Mouse (Mus musculus): ENCODE data around the gene Hivep2. TPM values are rescaled to one million over a fixed set of nuclear protein-coding genes. Genes with fewer than 3 reads are reported as not detected.

The Hivep2 gene
- polyA plus RNA-seq, 2 experiments, result 12.1 to 12.9 TPM

DNA sequence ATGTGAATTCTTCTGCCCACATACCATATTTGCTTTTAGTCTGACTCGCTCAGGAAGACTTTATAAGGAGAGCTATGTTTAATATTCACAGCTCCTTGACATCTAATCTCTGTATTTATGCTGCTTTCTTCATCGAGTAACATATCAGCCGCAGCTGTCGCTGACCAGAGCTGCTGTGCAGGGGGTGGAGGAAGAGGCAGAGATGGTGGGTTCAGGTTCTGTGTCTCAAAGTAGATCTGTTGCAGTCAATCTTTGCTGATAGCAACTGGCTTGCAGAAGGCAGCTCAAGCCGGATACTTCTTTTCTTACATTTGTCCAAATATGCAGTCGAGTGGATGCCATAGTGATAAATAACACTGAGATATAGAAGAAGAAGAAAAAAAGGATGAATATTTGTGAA, 70.6 kb downstream of the Hivep2 start:
- DNase-seq (ENCODE audit: low spot score) (no peak), ATAC-seq (ENCODE audit: low FRiP score, low read depth) (0 out of 2 replicates have a peak, but pooled peaks have one; percentile 18)
- WGBS, result 85% methylated on average over 6 of the region's 6 CpGs
- Histone ChIP-seq H3K9me3 (ENCODE audit: control insufficient read depth, low read length) (no peaks in the 10 kb centered on the region), H3K4me3 (replicated peaks; ENCODE audit: low read length) (no peak overlapping the region), H3K27me3 (ENCODE audit: control insufficient read depth, insufficient read depth, low read length) (no peaks in the 10 kb centered on the region), H3K4me1 (ENCODE audit: control insufficient read depth, insufficient read depth, low read length) (peaks cover 6% of the 10 kb centered on the region; the same call in 1 of the 2 replicates), H3K27ac (replicated peaks; ENCODE audit: low read depth, low read length) (no peak overlapping the region), H3K36me3 (ENCODE audit: control insufficient read depth, insufficient read depth, low read length) (no peaks in the 10 kb centered on the region), H3K9ac (ENCODE audit: low read depth, low read length, severe bottlenecking) (no peak overlapping the region), H3K4me2 (replicated peaks; ENCODE audit: low read depth, low read length, severe bottlenecking) (no peak overlapping the region)
- no peak for TF ChIP-seq POLR2A (IDR thresholded peaks at IDR 0.05; ENCODE audit: borderline replicate concordance, extremely low read depth, insufficient read depth, insufficient read length)

DNA sequence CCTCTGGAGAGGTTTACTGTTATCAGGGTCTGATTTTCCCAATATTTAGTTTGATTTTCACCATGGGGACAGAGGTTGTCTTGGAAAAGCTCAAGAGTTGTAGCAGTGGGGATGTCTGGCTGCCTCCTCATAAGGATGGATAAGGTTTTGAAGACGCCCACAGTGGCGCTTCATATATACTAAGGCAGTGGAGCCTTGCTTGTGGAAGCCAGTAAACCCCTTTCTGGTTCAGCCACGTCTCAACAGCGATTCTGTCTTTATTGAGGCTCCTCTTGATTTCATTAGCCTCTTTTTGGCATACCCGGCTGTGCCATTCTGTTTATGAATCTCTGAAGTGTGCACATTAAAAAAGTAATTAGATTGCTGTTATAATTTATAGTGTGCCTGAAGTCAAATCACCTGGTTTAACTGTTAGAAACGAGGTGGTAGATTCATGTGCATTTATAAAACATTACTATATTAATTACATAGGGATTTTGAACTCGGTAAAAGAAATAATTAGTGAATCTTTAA, 72.2 kb downstream of the Hivep2 start:
- H3K36me3 ChIP-seq (ENCODE audit: control insufficient read depth, insufficient read depth, low read length), result no peaks in the 10 kb centered on the region
- H3K4me1 ChIP-seq (ENCODE audit: control insufficient read depth, insufficient read depth, low read length), result peaks cover 6% of the 10 kb centered on the region; the same call in 1 of the 2 replicates
- no peak overlapping the region for H3K4me2 ChIP-seq (replicated peaks; ENCODE audit: low read depth, low read length, severe bottlenecking)
- H3K4me3 ChIP-seq (replicated peaks; ENCODE audit: low read length), result no peak overlapping the region
- DNase-seq (ENCODE audit: low spot score) (no peak), ATAC-seq (ENCODE audit: low FRiP score, low read depth) (no peak)
- no peaks in the 10 kb centered on the region for H3K9me3 ChIP-seq (ENCODE audit: control insufficient read depth, low read length)
- H3K27ac ChIP-seq (replicated peaks; ENCODE audit: low read depth, low read length), result no peak overlapping the region
- no peak overlapping the region for H3K9ac ChIP-seq (ENCODE audit: low read depth, low read length, severe bottlenecking)
- H3K27me3 ChIP-seq (ENCODE audit: control insufficient read depth, insufficient read depth, low read length), result no peaks in the 10 kb centered on the region
- TF ChIP-seq POLR2A (IDR thresholded peaks at IDR 0.05; ENCODE audit: borderline replicate concordance, extremely low read depth, insufficient read depth, insufficient read length), result no peak
- 42% methylated on average over 7 of the region's 7 CpGs for WGBS

DNA sequence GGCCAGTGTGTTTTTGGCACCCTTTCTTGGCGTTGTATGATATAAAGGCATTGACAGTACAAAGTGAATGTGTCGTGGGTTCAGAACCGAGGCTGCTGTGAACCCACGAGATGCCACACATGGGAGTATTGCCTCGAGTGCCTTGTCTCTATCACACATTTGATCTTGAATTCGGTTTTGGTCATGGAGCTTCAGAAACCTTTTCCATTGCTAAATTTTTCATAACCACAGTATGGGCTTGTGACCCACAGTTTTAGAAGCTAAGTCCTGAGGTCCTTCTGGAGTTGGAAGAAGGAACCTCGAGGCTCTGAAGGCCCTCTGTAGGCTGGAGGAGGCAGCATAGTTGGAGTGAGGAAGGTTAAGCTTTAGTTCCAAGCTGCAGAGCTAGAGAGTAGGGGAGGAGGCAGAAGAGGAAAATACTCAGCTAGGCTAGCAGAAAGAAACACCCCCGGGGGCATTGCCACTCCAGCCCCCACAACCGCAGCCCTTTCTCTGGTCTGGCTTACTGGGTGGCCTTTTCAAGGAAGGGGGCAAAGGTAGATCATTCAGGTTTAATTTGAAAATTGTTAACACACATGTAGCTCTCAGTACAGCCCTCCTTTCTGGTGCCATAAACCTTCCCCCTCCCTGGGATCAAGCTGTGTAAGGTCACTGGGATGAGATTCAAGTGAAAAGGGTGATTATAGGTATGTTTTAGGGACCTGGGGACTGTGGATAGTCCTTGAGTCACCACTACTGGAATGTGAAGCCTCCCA, 75.0 kb downstream of the Hivep2 start:
- Histone ChIP-seq H3K27me3 (ENCODE audit: control insufficient read depth, insufficient read depth, low read length) (no peaks in the 10 kb centered on the region), H3K4me3 (replicated peaks; ENCODE audit: low read length) (no peak overlapping the region), H3K9me3 (ENCODE audit: control insufficient read depth, low read length) (no peaks in the 10 kb centered on the region), H3K27ac (replicated peaks; ENCODE audit: low read depth, low read length) (no peak overlapping the region), H3K4me2 (replicated peaks; ENCODE audit: low read depth, low read length, severe bottlenecking) (no peak overlapping the region), H3K36me3 (ENCODE audit: control insufficient read depth, insufficient read depth, low read length) (no peaks in the 10 kb centered on the region), H3K4me1 (ENCODE audit: control insufficient read depth, insufficient read depth, low read length) (peaks cover 6% of the 10 kb centered on the region; the same call in 1 of the 2 replicates), H3K9ac (ENCODE audit: low read depth, low read length, severe bottlenecking) (no peak overlapping the region)
- 69% methylated on average over 9 of the region's 9 CpGs for WGBS
- no peak for ATAC-seq (ENCODE audit: low FRiP score, low read depth)
- no peak for DNase-seq (ENCODE audit: low spot score)
- no peak for TF ChIP-seq POLR2A (IDR thresholded peaks at IDR 0.05; ENCODE audit: borderline replicate concordance, extremely low read depth, insufficient read depth, insufficient read length)

DNA sequence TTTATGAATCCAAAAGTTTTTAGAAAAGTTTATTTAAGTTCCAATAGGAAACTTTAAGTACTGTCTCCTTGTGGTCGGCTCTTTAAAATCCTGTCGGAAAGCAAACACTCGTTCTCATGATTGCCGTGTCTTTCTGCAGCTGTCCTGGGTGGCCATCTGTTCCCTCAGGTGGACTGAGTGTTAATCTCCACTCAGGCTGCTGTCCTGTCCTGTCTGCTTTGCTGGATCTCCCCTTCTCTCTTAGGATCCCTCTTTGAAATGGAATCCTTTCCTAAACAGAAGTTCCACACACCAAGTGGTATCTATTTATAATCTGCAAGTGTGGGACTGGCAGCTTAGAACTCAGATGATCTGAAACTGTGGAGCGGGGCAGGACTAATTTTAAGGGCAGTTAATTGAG, 75.7 kb downstream of the Hivep2 start:
- WGBS, result 60% methylated on average over 5 of the region's 5 CpGs
- Histone ChIP-seq H3K9me3 (ENCODE audit: control insufficient read depth, low read length) (no peaks in the 10 kb centered on the region), H3K27me3 (ENCODE audit: control insufficient read depth, insufficient read depth, low read length) (no peaks in the 10 kb centered on the region), H3K4me1 (ENCODE audit: control insufficient read depth, insufficient read depth, low read length) (peaks cover 6% of the 10 kb centered on the region; the same call in 1 of the 2 replicates), H3K36me3 (ENCODE audit: control insufficient read depth, insufficient read depth, low read length) (no peaks in the 10 kb centered on the region), H3K4me3 (replicated peaks; ENCODE audit: low read length) (no peak overlapping the region), H3K9ac (ENCODE audit: low read depth, low read length, severe bottlenecking) (no peak overlapping the region), H3K27ac (replicated peaks; ENCODE audit: low read depth, low read length) (no peak overlapping the region), H3K4me2 (replicated peaks; ENCODE audit: low read depth, low read length, severe bottlenecking) (no peak overlapping the region)
- no peak for TF ChIP-seq POLR2A (IDR thresholded peaks at IDR 0.05; ENCODE audit: borderline replicate concordance, extremely low read depth, insufficient read depth, insufficient read length)
- ATAC-seq (ENCODE audit: low FRiP score, low read depth), result 0 out of 2 replicates have a peak, but pooled peaks have one; percentile 49
- no peak for DNase-seq (ENCODE audit: low spot score)

DNA sequence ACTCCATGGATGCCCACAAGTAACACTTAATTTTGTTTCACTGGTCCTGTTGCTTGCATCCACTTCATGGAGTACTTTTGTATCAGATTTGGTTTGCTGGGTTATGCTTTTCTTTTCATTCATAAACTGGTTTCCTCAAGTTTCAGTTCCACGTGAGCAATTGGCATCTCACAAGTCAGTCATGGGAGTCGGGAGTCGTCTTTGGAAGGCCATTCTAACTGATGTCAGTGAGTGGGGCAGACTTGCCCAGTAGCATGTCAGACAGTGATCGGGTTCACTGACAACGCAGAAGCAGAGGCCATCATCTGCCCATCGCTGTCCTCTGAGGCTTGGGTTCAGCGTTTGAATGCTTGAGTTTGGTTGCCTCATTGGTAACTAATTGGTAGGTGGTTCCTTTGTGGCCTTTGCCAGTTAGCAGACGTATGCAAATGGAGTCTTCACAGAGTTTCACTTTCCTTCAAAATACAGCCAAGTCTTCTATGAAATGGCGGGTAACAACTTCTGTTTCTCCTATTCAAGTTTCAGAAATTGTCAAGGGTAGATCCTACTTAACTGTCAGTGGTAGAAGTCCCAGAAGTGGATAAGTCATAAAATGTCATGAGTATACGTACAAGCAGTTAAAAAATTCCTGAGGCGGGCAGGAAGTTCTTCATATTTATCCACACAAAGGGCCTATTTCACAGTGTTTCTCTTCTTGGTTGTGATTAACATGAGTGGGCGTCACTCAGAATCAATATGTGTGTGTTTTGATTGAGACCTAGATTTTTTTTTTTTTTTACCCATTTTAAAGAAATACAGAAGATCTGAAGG, 76.9 kb downstream of the Hivep2 start:
- no peak for DNase-seq (ENCODE audit: low spot score)

More for the DNA sequence above, 76.9 kb downstream of the Hivep2 start:
- Histone ChIP-seq H3K27me3 (ENCODE audit: control insufficient read depth, insufficient read depth, low read length) (no peaks in the 10 kb centered on the region), H3K4me1 (ENCODE audit: control insufficient read depth, insufficient read depth, low read length) (peaks cover 4% of the 10 kb centered on the region; the same call in 1 of the 2 replicates), H3K9me3 (ENCODE audit: control insufficient read depth, low read length) (no peaks in the 10 kb centered on the region), H3K4me2 (replicated peaks; ENCODE audit: low read depth, low read length, severe bottlenecking) (no peak overlapping the region), H3K4me3 (replicated peaks; ENCODE audit: low read length) (no peak overlapping the region), H3K9ac (ENCODE audit: low read depth, low read length, severe bottlenecking) (no peak overlapping the region), H3K36me3 (ENCODE audit: control insufficient read depth, insufficient read depth, low read length) (no peaks in the 10 kb centered on the region), H3K27ac (replicated peaks; ENCODE audit: low read depth, low read length) (no peak overlapping the region)
- WGBS, result 80% methylated on average over 12 of the region's 12 CpGs
- TF ChIP-seq POLR2A (IDR thresholded peaks at IDR 0.05; ENCODE audit: borderline replicate concordance, extremely low read depth, insufficient read depth, insufficient read length), result no peak
- ATAC-seq (ENCODE audit: low FRiP score, low read depth), result no peak

Data from limb, embryonic 14.5 days (tissue).